Mouse (Mus musculus): ENCODE results near the gene Ppp1r14c. TPM values are rescaled to one million over a fixed set of nuclear protein-coding genes. Genes with fewer than 3 reads are reported as not detected.

Gene Ppp1r14c
- total RNA-seq, 2 experiments from 2014 or later = 246 to 292 TPM

Small RNA genes lying within 50 kb of the gene (microRNA-seq; reads per million reads assigned to microRNA genes)
- gene Gm24482 = 0 reads per million in 2 experiments

Other genes with a start within 250 kb of the Ppp1r14c start
- not detected for gene H60c, start 98.3 kb upstream of the Ppp1r14c start, total RNA-seq (2021)
- gene Iyd, start 174.2 kb downstream of the Ppp1r14c start, total RNA-seq (2021) = under 1 TPM; 0.15 to 0.29 TPM